Mouse (Mus musculus): ENCODE results near the gene Rptor.

The Rptor gene

DNA sequence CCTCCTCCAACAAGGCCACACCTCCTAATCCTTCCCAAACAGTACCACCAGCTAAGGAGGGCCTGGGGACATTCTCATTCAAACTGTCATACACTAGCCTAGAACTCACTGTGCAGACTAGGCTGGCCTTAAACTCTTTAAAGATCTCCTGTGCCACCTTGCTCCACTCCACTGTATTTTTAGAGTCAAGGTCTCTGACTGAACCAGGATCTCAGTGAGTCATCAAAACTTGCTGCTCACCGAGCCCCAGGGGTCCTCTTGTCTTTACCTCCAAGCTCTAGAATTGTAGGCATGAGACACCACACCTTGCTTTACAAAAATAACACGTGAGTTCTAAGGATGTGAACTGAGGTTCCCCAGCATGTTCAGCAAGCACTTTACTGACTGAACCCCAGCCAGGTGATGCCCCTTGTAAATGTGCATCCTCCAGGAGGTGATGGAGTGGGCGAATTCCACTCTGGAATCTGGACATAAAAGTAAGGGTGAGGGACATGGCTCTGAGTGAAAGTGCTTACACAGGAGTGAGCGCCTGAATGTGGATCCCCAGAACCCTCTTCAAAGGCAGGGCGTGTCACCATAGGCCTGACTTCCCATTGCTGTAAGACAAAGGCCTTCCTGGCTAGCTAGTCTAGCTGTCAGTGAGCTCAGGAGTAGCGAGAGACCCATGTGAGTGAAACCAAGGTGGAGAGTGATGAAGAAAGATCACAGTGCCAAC, 89.6 kb downstream of the Rptor start:
- DNase-seq, result no peak

DNA sequence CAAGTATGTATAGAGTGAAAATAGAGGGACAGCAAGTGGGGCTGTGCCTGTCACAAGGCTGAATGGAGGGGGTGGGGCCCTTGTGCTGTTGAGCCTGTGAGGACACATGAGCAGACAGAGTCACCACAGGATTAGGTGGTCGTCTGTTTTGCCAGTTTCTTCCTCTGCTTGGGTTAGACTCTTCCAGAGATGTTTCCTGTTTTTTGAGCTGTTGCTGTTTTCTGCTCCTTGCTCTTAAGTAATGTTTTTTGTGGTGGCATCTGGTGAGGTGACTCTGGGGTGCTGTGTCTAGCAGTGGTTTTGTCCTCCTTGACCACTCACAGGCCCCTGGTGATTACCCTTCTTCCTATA, 90.2 kb downstream of the Rptor start:
- DNase-seq, result no peak

- no peak for DNase-seq
Observed at GRCm38 (mm10) chr11:119694146-119694860, 91.6 kb downstream of the Rptor start.

GRCm38 (mm10) chr11:119696401-119696800, 93.7 kb downstream of the Rptor start:
- no peak for DNase-seq

GRCm38 (mm10) chr11:119705381-119706066, 102.8 kb downstream of the Rptor start:
- DNase-seq, result no peak

- peak; percentile 42 for DNase-seq
Observed at GRCm38 (mm10) chr11:119707259-119707658, 104.6 kb downstream of the Rptor start.

- no peak for DNase-seq
Observed at GRCm38 (mm10) chr11:119709239-119709638, 106.5 kb downstream of the Rptor start.

- DNase-seq, result no peak
Observed at GRCm38 (mm10) chr11:119710338-119710737, 107.6 kb downstream of the Rptor start.

GRCm38 (mm10) chr11:119710822-119711221, 108.1 kb downstream of the Rptor start:
- no peak for DNase-seq

GRCm38 (mm10) chr11:119715437-119715836, 112.7 kb downstream of the Rptor start:
- DNase-seq, result no peak

GRCm38 (mm10) chr11:119715841-119716596, 113.3 kb downstream of the Rptor start:
- DNase-seq, result peak; percentile 36

GRCm38 (mm10) chr11:119718115-119718514, 115.4 kb downstream of the Rptor start:
- peak; percentile 52 for DNase-seq

- peak; percentile 80 for DNase-seq
Observed at GRCm38 (mm10) chr11:119720101-119721048, 117.7 kb downstream of the Rptor start.

DNA sequence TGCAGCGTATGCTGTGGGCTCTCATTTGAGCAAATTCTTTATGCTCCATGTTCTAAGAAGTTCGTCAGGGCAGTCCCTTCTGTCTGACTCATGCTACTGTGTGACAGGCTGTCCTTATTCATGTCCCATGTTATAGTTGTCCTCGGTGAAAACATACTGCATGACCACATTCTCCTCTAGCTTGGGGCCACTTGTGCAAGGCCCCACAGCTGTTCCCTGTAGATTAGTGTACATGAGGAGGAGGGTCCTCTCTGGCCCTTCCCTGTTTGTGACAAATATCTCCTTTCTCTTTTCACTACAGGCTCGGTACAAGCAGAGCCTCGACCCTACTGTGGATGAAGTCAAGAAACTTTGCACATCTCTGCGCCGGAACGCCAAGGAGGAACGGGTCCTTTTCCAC, 122.0 kb downstream of the Rptor start:
- no peak for DNase-seq

DNA sequence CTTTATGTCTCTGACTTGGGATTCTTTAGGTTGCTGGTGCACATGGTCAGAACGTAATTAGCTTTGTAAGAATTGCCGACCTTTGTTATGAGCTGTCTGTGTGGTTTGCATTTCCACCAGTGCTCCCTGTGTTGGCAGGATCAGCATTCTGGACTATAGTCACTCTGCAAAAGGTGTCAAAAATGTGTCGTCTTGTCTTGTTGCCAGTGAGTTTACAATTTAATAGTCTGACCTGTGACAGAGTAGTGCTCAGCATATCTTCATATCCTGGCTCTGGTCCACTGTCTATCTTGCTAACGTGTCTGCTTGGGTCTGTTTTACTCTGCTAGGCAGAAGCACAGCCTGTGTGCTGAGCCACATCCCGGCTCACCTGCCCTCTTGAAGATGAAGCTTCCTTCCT, 128.7 kb downstream of the Rptor start:
- no peak for DNase-seq

GRCm38 (mm10) chr11:119732362-119732761, 129.7 kb downstream of the Rptor start:
- DNase-seq, result no peak

- DNase-seq, result no peak
Observed at GRCm38 (mm10) chr11:119732961-119733656, 130.4 kb downstream of the Rptor start.

DNA sequence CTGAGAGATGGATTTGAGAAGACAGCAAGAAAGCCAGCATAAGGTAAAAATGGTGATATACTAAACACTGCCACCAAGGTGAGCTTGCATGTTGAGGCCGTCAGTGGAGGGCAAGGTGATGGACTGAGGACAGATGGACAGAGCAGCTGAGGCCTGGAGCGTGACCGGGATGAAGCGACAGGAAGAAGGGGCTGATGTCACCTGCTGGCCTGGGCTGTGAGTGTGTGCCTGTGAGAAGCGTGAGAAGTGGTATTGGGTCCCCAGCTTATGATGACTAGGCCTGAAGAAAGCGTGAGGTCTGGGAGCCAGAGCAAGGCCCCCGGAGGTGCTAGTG, 130.9 kb downstream of the Rptor start:
- no peak for DNase-seq

GRCm38 (mm10) chr11:119735152-119735551, 132.4 kb downstream of the Rptor start:
- DNase-seq, result no peak

DNA sequence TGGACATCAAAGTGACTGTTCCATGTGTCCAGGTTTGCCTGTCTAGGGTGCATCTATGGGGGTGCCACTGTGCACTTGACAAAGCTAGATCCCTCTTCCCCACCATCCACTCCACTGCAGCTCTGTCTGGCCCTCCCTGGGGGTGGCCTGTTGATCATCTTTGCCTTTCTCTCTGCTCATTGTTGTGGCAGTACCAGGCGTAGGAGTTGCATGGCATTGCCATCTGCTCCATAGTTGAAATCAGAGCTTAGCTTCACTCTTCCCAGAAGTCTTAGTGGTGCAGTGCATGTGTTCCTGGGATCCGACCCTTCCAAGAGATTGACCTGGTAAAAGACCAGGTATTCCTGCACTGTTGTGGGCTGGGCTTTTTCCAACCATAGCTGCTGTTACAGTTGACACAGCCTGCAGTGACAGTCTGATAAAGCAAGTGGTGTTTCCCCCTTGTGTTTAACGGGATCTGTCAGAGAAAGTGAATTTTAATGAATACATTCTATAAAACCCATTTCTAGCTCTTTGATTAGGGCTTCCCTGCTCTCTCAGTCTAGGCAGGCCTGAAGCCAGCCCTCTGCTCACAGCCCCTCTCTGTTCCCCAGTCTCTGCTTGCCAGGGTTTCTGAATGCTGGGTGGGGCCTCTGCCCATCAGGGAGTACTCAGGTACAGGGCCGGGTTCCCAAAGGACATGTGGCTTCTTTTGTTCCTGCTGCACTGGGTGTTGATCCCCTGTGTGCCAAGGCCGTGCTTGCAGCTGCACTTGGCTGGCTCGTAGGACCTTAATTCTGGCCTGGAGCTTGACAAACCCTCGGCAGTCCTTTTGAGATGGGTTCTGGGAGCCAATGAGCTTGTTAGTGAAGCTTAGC, 136.5 kb downstream of the Rptor start:
- no peak for DNase-seq

Measured in lung, postnatal 36 days (tissue).